Mouse (Mus musculus) midbrain, postnatal 0 days (tissue): ENCODE measurements around the gene Stxbp3. TPM values are rescaled to one million over a fixed set of nuclear protein-coding genes. Genes with fewer than 3 reads are reported as not detected.

Experiments
- ATAC-seq: fragments of 200-750 bp; cut with Nextera tagmentation; 2 replicates; pipeline ENCODE4 v1.8.0; 2017; ENCODE audit warnings: moderate number of reproducible peaks, mild to moderate bottlenecking, moderate TSS enrichment, moderate library complexity; ENCODE audit not compliant: low FRiP score
- DNase-seq: peaks from one replicate; pipeline ENCODE4 v3.0.0-alpha.2; 2015; ENCODE audit warnings: low spot score
- H3K27ac ChIP-seq: fragments of 300-500 bp; sonication (generic); 2 replicates; pipeline ENCODE4 v1.5.1; 2014; ENCODE audit warnings: low read depth, mild to moderate bottlenecking, low read length, mixed read lengths
- H3K27me3 ChIP-seq: fragments of 300-500 bp; sonication (generic); 2 replicates; pipeline ENCODE4 v1.6.1; 2014; ENCODE audit warnings: low read length, control low read depth, mixed read lengths; ENCODE audit not compliant: insufficient read depth
- H3K36me3 ChIP-seq: fragments of 300-500 bp; sonication (generic); 2 replicates; pipeline ENCODE4 v1.6.1; 2014; ENCODE audit warnings: low read length, control low read depth, mixed read lengths; ENCODE audit not compliant: insufficient read depth
- H3K4me1 ChIP-seq: fragments of 300-500 bp; sonication (generic); 2 replicates; pipeline ENCODE4 v1.6.1; 2014; ENCODE audit warnings: mild to moderate bottlenecking, control low read depth, antibody characterized with exemption, low read length, mixed read lengths; ENCODE audit not compliant: insufficient read depth
- H3K4me2 ChIP-seq: fragments of 300-500 bp; sonication (generic); 2 replicates; pipeline ENCODE4 v1.6.1; 2014; ENCODE audit warnings: low read depth, mild to moderate bottlenecking, low read length, mixed read lengths; ENCODE audit not compliant: poor library complexity, severe bottlenecking
- H3K4me3 ChIP-seq: fragments of 300-500 bp; sonication (generic); 2 replicates; pipeline ENCODE4 v1.5.1; 2014; ENCODE audit warnings: low read depth, mild to moderate bottlenecking, low read length, moderate library complexity
- H3K9ac ChIP-seq: fragments of 300-500 bp; sonication (generic); replicated peaks from 2 replicates; pipeline ENCODE4 v1.6.1; 2014; ENCODE audit warnings: mild to moderate bottlenecking, low read length, moderate library complexity, mixed read lengths; ENCODE audit not compliant: poor library complexity, severe bottlenecking
- H3K9me3 ChIP-seq: fragments of 300-500 bp; sonication (generic); 2 replicates; pipeline ENCODE4 v1.6.1; 2016; ENCODE audit warnings: low read length, control low read depth
- CTCF ChIP-seq: IDR thresholded peaks from 2 replicates; pipeline ENCODE4 v1.5.1; 2016; ENCODE audit warnings: antibody characterized with exemption, mild to moderate bottlenecking
- WGBS: fragments of 180-500 bp; shearing (Covaris S2); extraction: QIAGEN DNeasy Blood & Tissue Kit; methylation state at CpG from one replicate; pipeline ENCODE4 v1.1.7; 2014; 5-methylcytosine and 5-hydroxymethylcytosine counted together
- polyA plus RNA-seq: library from polyadenylated mRNA; unstranded; fragments of >200 nt; fragmentation: Nextera tagmentation; extraction: Ambion mirVana; gene quantifications from 2 replicates; pipeline ENCODE4 v1.2.1, GENCODE M21; 2015
- total RNA-seq: library from RNA; depleted of rRNA; stranded (reverse); fragments of >200 nt; gene quantifications from 2 replicates; pipeline ENCODE4 v1.2.3, GENCODE M21; 2014

Stxbp3 gene
- total and polyA plus RNA-seq, 2 experiments from 2014 or later: 11.7 to 12.3 TPM

DNA sequence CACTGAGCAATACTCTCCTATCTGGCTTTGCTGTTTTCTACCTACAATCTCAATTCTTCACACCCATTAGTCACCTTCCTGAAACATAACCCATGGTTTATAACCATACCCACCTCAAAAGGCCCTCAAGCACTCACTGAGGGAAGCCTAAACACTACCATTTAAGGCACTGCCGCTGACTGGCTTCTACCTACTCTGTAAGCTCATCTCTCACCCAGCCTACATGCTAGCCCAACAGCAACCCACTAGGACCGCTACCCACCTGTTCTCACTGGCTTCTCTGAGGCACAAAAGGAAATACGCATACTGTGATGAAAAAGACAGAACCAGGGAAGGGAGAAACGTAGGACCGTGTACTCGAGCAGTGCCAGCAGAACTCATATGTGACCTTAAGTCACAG, 8.6 kb downstream of the Stxbp3 start:
- no peak for TF ChIP-seq CTCF
- DNase-seq (no peak), ATAC-seq (no peak)
- no peak overlapping the region for H3K9ac ChIP-seq
- H3K4me2 ChIP-seq: no peak overlapping the region
- H3K27ac ChIP-seq: no peak overlapping the region
- no peaks in the 10 kb centered on the region for H3K9me3 ChIP-seq
- no peaks in the 10 kb centered on the region for H3K4me1 ChIP-seq
- H3K36me3 ChIP-seq: peaks cover 5% of the 10 kb centered on the region; the same call in 1 of the 2 replicates
- 93% methylated on average over 6 of the region's 6 CpGs for WGBS
- no peaks in the 10 kb centered on the region for H3K27me3 ChIP-seq
- no peak overlapping the region for H3K4me3 ChIP-seq

GRCm38 (mm10) chr3:108830493-108830892, 9.8 kb downstream of the Stxbp3 start:
- H3K4me2 ChIP-seq: no peak overlapping the region
- WGBS: 81% methylated on average over 11 of the region's 11 CpGs

GRCm38 (mm10) chr3:108815631-108816030, 24.7 kb downstream of the Stxbp3 start:
- ATAC-seq (no peak), DNase-seq (no peak)
- no peak overlapping the region for H3K9ac ChIP-seq
- H3K4me2 ChIP-seq: no peak overlapping the region
- H3K4me3 ChIP-seq: no peak overlapping the region
- TF ChIP-seq CTCF: no peak
- no peaks in the 10 kb centered on the region for H3K4me1 ChIP-seq
- H3K27ac ChIP-seq: no peak overlapping the region
- peaks cover 13% of the 10 kb centered on the region; the same call in 1 of the 2 replicates for H3K36me3 ChIP-seq
- 80% methylated on average over 4 of the region's 4 CpGs for WGBS
- no peaks in the 10 kb centered on the region for H3K27me3 ChIP-seq
- no peaks in the 10 kb centered on the region for H3K9me3 ChIP-seq

More at GRCm38 (mm10) chr3:108830493-108830892, 9.8 kb downstream of the Stxbp3 start:
- TF ChIP-seq CTCF: no peak
- H3K4me3 ChIP-seq: no peak overlapping the region
- no peaks in the 10 kb centered on the region for H3K27me3 ChIP-seq
- ATAC-seq (no peak), DNase-seq (no peak)
- no peak overlapping the region for H3K27ac ChIP-seq
- peaks cover 12% of the 10 kb centered on the region for H3K36me3 ChIP-seq
- no peak overlapping the region for H3K9ac ChIP-seq
- no peaks in the 10 kb centered on the region for H3K9me3 ChIP-seq
- H3K4me1 ChIP-seq: no peaks in the 10 kb centered on the region

- H3K27me3 ChIP-seq: no peaks in the 10 kb centered on the region
- no peaks in the 10 kb centered on the region for H3K9me3 ChIP-seq
- TF ChIP-seq CTCF: no peak
- H3K27ac ChIP-seq: no peak overlapping the region
- peaks cover 14% of the 10 kb centered on the region; the same call in 1 of the 2 replicates for H3K36me3 ChIP-seq
- ATAC-seq (no peak), DNase-seq (no peak)
- 85% methylated on average over 4 of the region's 4 CpGs for WGBS
- no peaks in the 10 kb centered on the region for H3K4me1 ChIP-seq
- no peak overlapping the region for H3K4me3 ChIP-seq
- H3K4me2 ChIP-seq: no peak overlapping the region
- H3K9ac ChIP-seq: no peak overlapping the region
Observed at GRCm38 (mm10) chr3:108810747-108811263, 29.5 kb downstream of the Stxbp3 start.

DNA sequence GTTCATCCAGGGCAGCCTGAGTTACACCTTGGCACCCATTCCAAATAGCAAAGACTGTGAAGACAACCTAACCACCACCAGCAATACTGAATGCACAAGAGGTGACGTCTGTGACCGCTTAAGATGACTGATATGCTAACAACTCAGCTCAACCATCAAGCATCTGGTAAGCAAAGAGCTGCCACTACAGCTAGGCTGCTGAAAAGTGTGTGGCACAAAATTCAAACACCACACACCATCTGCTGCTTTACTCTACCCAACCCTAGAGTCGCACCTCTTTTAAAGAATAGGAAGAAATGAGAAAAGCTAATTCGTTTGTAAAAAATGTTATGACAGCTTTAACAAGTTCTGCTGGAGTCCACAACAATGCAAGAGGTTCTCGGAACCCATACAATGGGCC, 34.7 kb downstream of the Stxbp3 start:
- ATAC-seq (no peak), DNase-seq (no peak)
- no peaks in the 10 kb centered on the region for H3K4me1 ChIP-seq
- H3K4me2 ChIP-seq: no peak overlapping the region
- TF ChIP-seq CTCF: no peak
- H3K9ac ChIP-seq: no peak overlapping the region
- no peak overlapping the region for H3K4me3 ChIP-seq
- no peaks in the 10 kb centered on the region for H3K27me3 ChIP-seq
- peaks cover 30% of the 10 kb centered on the region for H3K36me3 ChIP-seq
- 89% methylated on average over 5 of the region's 5 CpGs for WGBS
- no peak overlapping the region for H3K27ac ChIP-seq
- no peaks in the 10 kb centered on the region for H3K9me3 ChIP-seq

- Histone ChIP-seq H3K9ac (no peak overlapping the region), H3K4me1 (no peaks in the 10 kb centered on the region), H3K9me3 (no peaks in the 10 kb centered on the region), H3K4me3 (no peak overlapping the region), H3K27ac (no peak overlapping the region), H3K27me3 (no peaks in the 10 kb centered on the region), H3K36me3 (peaks cover 36% of the 10 kb centered on the region), H3K4me2 (no peak overlapping the region)
- peak; percentile 46 for TF ChIP-seq CTCF
- ATAC-seq (no peak), DNase-seq (no peak)
- WGBS: 90% methylated on average over 2 of the region's 2 CpGs
Observed at GRCm38 (mm10) chr3:108798375-108798774, 42.0 kb downstream of the Stxbp3 start.
